Mouse (Mus musculus) lung, postnatal 0 days (tissue): Measurements from ENCODE around the gene Sertad3.

Source experiments
- CTCF ChIP-seq: IDR thresholded peaks from 2 replicates; pipeline ENCODE4 v1.5.1; 2016; ENCODE audit warnings: antibody characterized with exemption, mild to moderate bottlenecking
- EP300 ChIP-seq: IDR thresholded peaks from 2 replicates; pipeline ENCODE4 v1.6.1; 2016; ENCODE audit warnings: antibody characterized with exemption, mild to moderate bottlenecking, control low read depth

GRCm38 (mm10) chr7:27467648-27468047 lies 5.9 kb upstream of the Sertad3 start:
- no peak for TF ChIP-seq CTCF
- no peak for TF ChIP-seq EP300
